ENCODE assay signal across 16 mouse cellular contexts in the genomic region with DNA sequence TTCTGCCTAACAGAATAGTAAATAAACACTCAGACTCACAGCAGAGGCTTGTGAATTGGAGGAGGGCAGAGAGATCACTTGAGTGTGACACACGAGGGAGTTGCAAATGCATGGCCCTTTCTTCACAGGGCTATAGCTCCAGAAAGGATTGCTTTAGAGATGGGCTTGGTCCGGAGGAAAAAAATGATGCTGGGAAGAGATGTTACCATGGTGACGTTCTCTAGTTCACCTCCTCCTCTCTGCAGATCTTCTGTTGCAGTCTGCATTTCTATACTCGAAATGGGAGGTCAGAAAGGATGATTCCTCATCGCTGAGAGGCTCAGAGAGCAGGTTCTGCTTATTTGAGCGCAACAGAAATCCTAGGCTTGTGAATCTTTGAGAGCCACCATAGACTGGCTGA. TPM values are rescaled to one million over a fixed set of nuclear protein-coding genes. Genes with fewer than 3 reads are reported as not detected.
DNase-seq lines count a peak whose midpoint lies in the region; ATAC-seq and TF ChIP-seq lines count a peak whose summit lies in the region.
"Had no signal": no experiment of that assay in that cellular context is flagged by ENCODE, and none has a peak within 500 bp of the region (broad histone marks: within the 10 kb centered on the region; RNA-seq: fewer than 3 reads in every experiment).

No protein-coding gene starts in this region.

- intact Hi-C loops in left cerebral cortex, adult 2 months (cut with DNase I), result no loop called here
- intact Hi-C loops in left cerebral cortex, postnatal 4 days (cut with DNase I), result no loop called here
- intact Hi-C loops in left cerebral cortex, postnatal 36 days (cut with DNase I), result no loop called here
- intact Hi-C loops in heart, adult 2 months (cut with DNase I), result no loop called here

- no peaks in the 10 kb centered on the region for H3K36me3 ChIP-seq in forebrain, embryonic 16.5 days (ENCODE audit: control insufficient read depth, insufficient read depth)
- no peaks in the 10 kb centered on the region for H3K36me3 ChIP-seq in hindbrain, embryonic 14.5 days (replicated peaks; ENCODE audit: control insufficient read depth, insufficient read depth)
- H3K36me3 ChIP-seq in heart, adult 2 months (ENCODE audit: control insufficient read depth, insufficient read depth, low read length), result no peaks in the 10 kb centered on the region
- H3K36me3 ChIP-seq: embryonic facial prominence, embryonic 15.5 days; kidney, embryonic 15.5 days had no signal

- no peak for TF ChIP-seq CTCF in left cerebral cortex, adult 2 months (IDR thresholded peaks at IDR 0.05)
- no peak for TF ChIP-seq CTCF in heart, adult 2 months (IDR thresholded peaks at IDR 0.05)

- ATAC-seq in forebrain, embryonic 16.5 days, result peak; percentile 47; the same call in 1 of the 2 replicates
- peak; percentile 40; the same call in 1 of the 2 replicates for ATAC-seq in hindbrain, embryonic 14.5 days (ENCODE audit: low FRiP score)
- no peak for ATAC-seq in CD4-positive, CD25-positive, alpha-beta regulatory T cell, adult 4 months

- no peak for TF ChIP-seq EP300 in heart, adult 2 months (IDR thresholded peaks at IDR 0.05; ENCODE audit: insufficient read depth, low read depth, low read length)

- H3K27ac ChIP-seq in left cerebral cortex, adult 2 months, result peak overlapping the region; percentile 68; the same call in 1 of the 2 replicates
- 0 out of 2 replicates have a peak overlapping the region, but pooled peaks have one; percentile 24 for H3K27ac ChIP-seq in forebrain, embryonic 16.5 days (ENCODE audit: low read length)
- H3K27ac ChIP-seq in hindbrain, embryonic 14.5 days, result peak overlapping the region; percentile 70
- no peak overlapping the region for H3K27ac ChIP-seq in heart, adult 2 months
- H3K27ac ChIP-seq: embryonic facial prominence, embryonic 15.5 days; kidney, embryonic 15.5 days; liver, embryonic 14.5 days had no signal

- H3K4me3 ChIP-seq in left cerebral cortex, adult 2 months, result no peak overlapping the region
- no peak overlapping the region for H3K4me3 ChIP-seq in forebrain, embryonic 16.5 days (replicated peaks; ENCODE audit: low read length)
- no peak overlapping the region for H3K4me3 ChIP-seq in hindbrain, embryonic 14.5 days (replicated peaks; ENCODE audit: low read length)
- H3K4me3 ChIP-seq in heart, adult 2 months, result no peak overlapping the region
- H3K4me3 ChIP-seq: embryonic facial prominence, embryonic 15.5 days; kidney, embryonic 15.5 days; myocyte had no signal

- H3K4me1 ChIP-seq in forebrain, embryonic 16.5 days (replicated peaks; ENCODE audit: control insufficient read depth, insufficient read depth, low read length), result 0 out of 2 replicates have a peak, but pooled peaks cover 5% of the 10 kb centered on the region
- peaks cover 10% of the 10 kb centered on the region; the same call in 1 of the 2 replicates for H3K4me1 ChIP-seq in hindbrain, embryonic 14.5 days (replicated peaks; ENCODE audit: control insufficient read depth, insufficient read depth, low read length)
- no peaks in the 10 kb centered on the region for H3K4me1 ChIP-seq in heart, adult 2 months (ENCODE audit: control insufficient read depth, insufficient read depth, low read length)
- H3K4me1 ChIP-seq: embryonic facial prominence, embryonic 15.5 days; kidney, embryonic 15.5 days had no signal

- WGBS in forebrain, embryonic 16.5 days, result 66% methylated on average over 6 of the region's 6 CpGs
- 46% methylated on average over 6 of the region's 6 CpGs for WGBS in hindbrain, embryonic 14.5 days
- WGBS in heart, adult 2 months, result 79% methylated on average over 6 of the region's 6 CpGs

- no peaks in the 10 kb centered on the region for H3K9me3 ChIP-seq in forebrain, embryonic 16.5 days (ENCODE audit: control insufficient read depth, low read length)
- no peaks in the 10 kb centered on the region for H3K9me3 ChIP-seq in hindbrain, embryonic 14.5 days (ENCODE audit: control insufficient read depth, low read length)
- H3K9me3 ChIP-seq: embryonic facial prominence, embryonic 15.5 days; kidney, embryonic 15.5 days had no signal

- H3K27me3 ChIP-seq in forebrain, embryonic 16.5 days (replicated peaks; ENCODE audit: control insufficient read depth, insufficient read depth, low read length), result no peaks in the 10 kb centered on the region
- no peaks in the 10 kb centered on the region for H3K27me3 ChIP-seq in hindbrain, embryonic 14.5 days (ENCODE audit: control insufficient read depth, insufficient read depth, low read length)
- H3K27me3 ChIP-seq in heart, adult 2 months (ENCODE audit: control insufficient read depth, insufficient read depth, low read length), result no peaks in the 10 kb centered on the region
- H3K27me3 ChIP-seq: embryonic facial prominence, embryonic 15.5 days; kidney, embryonic 15.5 days had no signal

- H3K4me2 ChIP-seq in forebrain, embryonic 16.5 days (ENCODE audit: low read length), result no peak overlapping the region
- H3K4me2 ChIP-seq in hindbrain, embryonic 14.5 days (replicated peaks), result no peak overlapping the region
- H3K4me2 ChIP-seq: embryonic facial prominence, embryonic 15.5 days; heart, embryonic 11.5 days; kidney, embryonic 15.5 days had no signal

- no peaks in the 10 kb centered on the region for H3K79me2 ChIP-seq in heart, adult 2 months (replicated peaks; ENCODE audit: control insufficient read depth, insufficient read depth, low read length)

- DNase-seq in left cerebral cortex, adult 2 months (ENCODE audit: extremely low spot score in 1 of 2, low spot score in 2 of 2), result peak in 1 of 2 experiments; percentile 24
- no peak for DNase-seq in left cerebral cortex, postnatal 4 days
- peak; percentile 29 for DNase-seq in hindbrain, embryonic 14.5 days (ENCODE audit: low spot score)
- DNase-seq in left cerebral cortex, postnatal 36 days (ENCODE audit: low spot score in 2 of 2), result peak; percentile 18 to 34
- no peak for DNase-seq in heart, adult 2 months
- no peak for DNase-seq in Muller cell, postnatal 12 days (ENCODE audit: inconsistent ontology term)
- DNase-seq: cerebellum, postnatal 36 days; lung, postnatal 4 days; thymus, adult 18-20 months had no signal

- H3K9ac ChIP-seq in forebrain, embryonic 16.5 days (replicated peaks; ENCODE audit: low read depth, low read length), result no peak overlapping the region
- H3K9ac ChIP-seq in hindbrain, embryonic 14.5 days, result no peak overlapping the region
- H3K9ac ChIP-seq in heart, adult 2 months (ENCODE audit: low read depth, low read length), result no peak overlapping the region
- H3K9ac ChIP-seq: embryonic facial prominence, embryonic 15.5 days; kidney, embryonic 15.5 days; liver, embryonic 14.5 days had no signal

- TF ChIP-seq POLR2A in heart, adult 2 months (IDR thresholded peaks at IDR 0.05; ENCODE audit: insufficient read depth, low read depth, low read length), result no peak

RNA-seq across cellular contexts. Expression of a gene that starts 29.7 kb away (rescaled TPM):
- 100 to 1,000 TPM; 302 to 315 TPM for total RNA-seq in left cerebral cortex, adult 2 months (2021)
- total RNA-seq in left cerebral cortex, postnatal 4 days (2021), result 1,000 to 10,000 TPM; 1,463 to 1,471 TPM
- polyA plus RNA-seq in forebrain, embryonic 16.5 days (2015; fragmentation: Nextera tagmentation; extraction: Ambion mirVana), result 719 and 966 TPM in 2 replicates
- polyA plus RNA-seq in hindbrain, embryonic 14.5 days (2014; fragmentation: Nextera tagmentation; extraction: Ambion mirVana), result 1,468 and 1,692 TPM in 2 replicates
- 100 to 1,000 TPM; 323 to 332 TPM for total RNA-seq in left cerebral cortex, postnatal 36 days (2021)
- under 1 TPM; 0.16 to 0.57 TPM for total RNA-seq in heart, adult 2 months (2021)
- polyA plus RNA-seq in heart, adult 2 months (2012; rRNA removed), result 0.43 and 0.67 TPM in 2 replicates
- not detected for polyA plus RNA-seq in CD4-positive, CD25-positive, alpha-beta regulatory T cell, adult 4 months (2017; shearing (Covaris generic))

Comparison
In these comparisons a context has a peak if more than half of its experiments do, and no peak if none do; other contexts are left out.
1. DNase-seq: peak in hindbrain, embryonic 14.5 days (single experiment) and left cerebral cortex, postnatal 36 days (2 of 2); none in left cerebral cortex, postnatal 4 days (single experiment), heart, adult 2 months (0 of 2) and Muller cell, postnatal 12 days (single experiment).
2. RNA of a gene that starts 29.7 kb away (total RNA-seq): 1,463 to 1,471 TPM in left cerebral cortex, postnatal 4 days, 323 to 332 TPM in left cerebral cortex, postnatal 36 days and 302 to 315 TPM in left cerebral cortex, adult 2 months; 0.16 to 0.57 TPM in heart, adult 2 months; every median in the first group is over 100 times any median in the second.